Mouse (Mus musculus) spleen, adult 18-20 months (tissue): Measurements from ENCODE around the gene Rhobtb3.
"Not testable (repeated sequence)": the region's sequence is repeated elsewhere in the genome, so short reads cannot be mapped to it uniquely, and the experiment has no call there.

Experiments
- DNase-seq, 2 experiments: peaks; one replicate each; pipeline ENCODE4 v3.0.0; 2022; ENCODE audit warnings: mixed read lengths in 2 of 2

Rhobtb3 gene

GRCm38 (mm10) chr13:75927951-75928350 lies 15.8 kb downstream of the Rhobtb3 start:
- DNase-seq, result no peak

GRCm38 (mm10) chr13:75914151-75914550 lies 29.6 kb downstream of the Rhobtb3 start:
- no peak for DNase-seq

GRCm38 (mm10) chr13:75908187-75908586 lies 35.5 kb downstream of the Rhobtb3 start:
- DNase-seq, result no peak

GRCm38 (mm10) chr13:75907133-75907532 lies 36.6 kb downstream of the Rhobtb3 start:
- DNase-seq, result no peak

GRCm38 (mm10) chr13:75904660-75905059 lies 39.1 kb downstream of the Rhobtb3 start:
- DNase-seq, result no peak

- DNase-seq, result not testable (repeated sequence)
Observed at GRCm38 (mm10) chr13:75900928-75901327, 42.8 kb downstream of the Rhobtb3 start.

- DNase-seq, result no peak
Observed at GRCm38 (mm10) chr13:75892876-75893275, 50.8 kb downstream of the Rhobtb3 start.

- no peak for DNase-seq
Observed at GRCm38 (mm10) chr13:75892291-75892690, 51.4 kb downstream of the Rhobtb3 start.

GRCm38 (mm10) chr13:75891868-75892267 lies 51.9 kb downstream of the Rhobtb3 start:
- DNase-seq, result no peak

GRCm38 (mm10) chr13:75883792-75884191 lies 59.9 kb downstream of the Rhobtb3 start:
- no peak for DNase-seq

- no peak for DNase-seq
Observed at GRCm38 (mm10) chr13:75880501-75880900, 63.2 kb downstream of the Rhobtb3 start.

- no peak for DNase-seq
Observed at GRCm38 (mm10) chr13:75879756-75880155, 64.0 kb downstream of the Rhobtb3 start.

- DNase-seq, result no peak
Observed at GRCm38 (mm10) chr13:75877907-75878306, 65.8 kb downstream of the Rhobtb3 start.

- DNase-seq, result no peak
Observed at GRCm38 (mm10) chr13:75876592-75876991, 67.1 kb downstream of the Rhobtb3 start.

- DNase-seq, result not testable (repeated sequence)
Observed at GRCm38 (mm10) chr13:75876188-75876587, 67.5 kb downstream of the Rhobtb3 start.

- no peak for DNase-seq
Observed at GRCm38 (mm10) chr13:75874608-75875376, 68.9 kb downstream of the Rhobtb3 start.

GRCm38 (mm10) chr13:75867876-75868275 lies 75.8 kb downstream of the Rhobtb3 start:
- DNase-seq, result no peak

- no peak for DNase-seq
Observed at GRCm38 (mm10) chr13:75865486-75866184, 78.1 kb downstream of the Rhobtb3 start.

GRCm38 (mm10) chr13:75859264-75859844 lies 84.4 kb downstream of the Rhobtb3 start:
- DNase-seq, result no peak

- DNase-seq, result no peak
Observed at GRCm38 (mm10) chr13:75853118-75853517, 90.6 kb downstream of the Rhobtb3 start.

- no peak for DNase-seq
Observed at GRCm38 (mm10) chr13:75852027-75852426, 91.7 kb downstream of the Rhobtb3 start.

- no peak for DNase-seq
Observed at GRCm38 (mm10) chr13:75847027-75847426, 96.7 kb downstream of the Rhobtb3 start.

- no peak for DNase-seq
Observed at GRCm38 (mm10) chr13:75845519-75846166, 98.1 kb downstream of the Rhobtb3 start.
